Mouse (Mus musculus) embryo, embryonic 10.5 days (tissue): Measurements from ENCODE around the gene Gm12258.

Experiments
- DNase-seq: peaks from one replicate; pipeline ENCODE4 v3.0.0-alpha.2; 2015; ENCODE audit warnings: low spot score

Gene Gm12258

GRCm38 (mm10) chr11:58903511-58904409 lies 56.8 kb downstream of the Gm12258 start, which contains the start of gene Zfp39:
TSS of gene Zfp39 (minus strand) at chr11:58904225.
- DNase-seq = peak; percentile 97

GRCm38 (mm10) chr11:58904410-58904718 lies 57.4 kb downstream of the Gm12258 start:
- no peak for DNase-seq

GRCm38 (mm10) chr11:58904838-58905237 lies 57.9 kb downstream of the Gm12258 start:
- DNase-seq = peak; percentile 53
